Mouse (Mus musculus): ENCODE results near the gene Plagl2.

GRCm38 (mm10) chr2:153187848-153188247 is 53.4 kb downstream of the Plagl2 start:
- TF ChIP-seq POLR2A (IDR thresholded peaks at IDR 0.05; ENCODE audit: low read depth, low read length) (no peak), CTCF (conservative IDR thresholded peaks at IDR 0.05; ENCODE audit: insufficient read depth, insufficient read length, low read depth, low read length) (no peak)
